ENCODE assay signal across 18 mouse cellular contexts in genomic region chr1:156995180-156995951, GRCm38 (mm10). TPM values are rescaled to one million over a fixed set of nuclear protein-coding genes. Genes with fewer than 3 reads are reported as not detected.
DNase-seq lines count a peak whose midpoint lies in the region; ATAC-seq and TF ChIP-seq lines count a peak whose summit lies in the region.
"Had no signal": no experiment of that assay in that cellular context is flagged by ENCODE, and none has a peak within 500 bp of the region (broad histone marks: within the 10 kb centered on the region; RNA-seq: fewer than 3 reads in every experiment).

No protein-coding gene starts in this region.

- H3K4me2 ChIP-seq in midbrain, embryonic 11.5 days = no peak overlapping the region
- no peak overlapping the region for H3K4me2 ChIP-seq in midbrain, embryonic 16.5 days (ENCODE audit: low read length)
- H3K4me2 ChIP-seq in liver, embryonic 13.5 days = no peak overlapping the region
- H3K4me2 ChIP-seq: embryonic facial prominence, embryonic 12.5 days; lung, embryonic 15.5 days had no signal

- H3K27ac ChIP-seq in midbrain, embryonic 11.5 days (ENCODE audit: low read depth, low read length) = no peak overlapping the region
- no peak overlapping the region for H3K27ac ChIP-seq in midbrain, embryonic 16.5 days (ENCODE audit: low read length)
- H3K27ac ChIP-seq in liver, embryonic 13.5 days = no peak overlapping the region
- H3K27ac ChIP-seq in small intestine, adult 2 months (ENCODE audit: insufficient read depth, low read depth, low read length) = peak overlapping the region; percentile 25
- no peak overlapping the region for H3K27ac ChIP-seq in left cerebral cortex, adult 2 months
- H3K27ac ChIP-seq: embryonic facial prominence, embryonic 12.5 days; forebrain, embryonic 10.5 days; heart, embryonic 10.5 days; limb, embryonic 10.5 days; lung, embryonic 15.5 days had no signal

- H3K36me3 ChIP-seq in midbrain, embryonic 11.5 days (ENCODE audit: control insufficient read depth, insufficient read depth, low read length) = no peaks in the 10 kb centered on the region
- H3K36me3 ChIP-seq in midbrain, embryonic 16.5 days (ENCODE audit: control insufficient read depth, insufficient read depth, low read length) = no peaks in the 10 kb centered on the region
- no peaks in the 10 kb centered on the region for H3K36me3 ChIP-seq in liver, embryonic 13.5 days
- no peaks in the 10 kb centered on the region for H3K36me3 ChIP-seq in small intestine, adult 2 months (ENCODE audit: control insufficient read depth, insufficient read depth, low read length)
- H3K36me3 ChIP-seq: embryonic facial prominence, embryonic 12.5 days; forebrain, embryonic 10.5 days; heart, embryonic 10.5 days; limb, embryonic 10.5 days; lung, embryonic 15.5 days had no signal

- no peaks in the 10 kb centered on the region for H3K9me3 ChIP-seq in midbrain, embryonic 11.5 days (ENCODE audit: control insufficient read depth, low read length)
- H3K9me3 ChIP-seq in midbrain, embryonic 16.5 days (replicated peaks; ENCODE audit: control insufficient read depth, low read length, poor library complexity, severe bottlenecking) = no peaks in the 10 kb centered on the region
- no peaks in the 10 kb centered on the region for H3K9me3 ChIP-seq in liver, embryonic 13.5 days (replicated peaks)
- H3K9me3 ChIP-seq: embryonic facial prominence, embryonic 12.5 days; forebrain, embryonic 10.5 days; heart, embryonic 10.5 days; limb, embryonic 10.5 days; lung, embryonic 15.5 days had no signal

- peaks cover 14% of the 10 kb centered on the region for H3K4me1 ChIP-seq in midbrain, embryonic 11.5 days (ENCODE audit: control insufficient read depth, insufficient read depth, low read length)
- peaks cover 7% of the 10 kb centered on the region for H3K4me1 ChIP-seq in midbrain, embryonic 16.5 days (ENCODE audit: control insufficient read depth, insufficient read depth, low read length)
- H3K4me1 ChIP-seq in liver, embryonic 13.5 days (replicated peaks) = peaks cover 56% of the 10 kb centered on the region
- H3K4me1 ChIP-seq in small intestine, adult 2 months (ENCODE audit: control insufficient read depth, insufficient read depth, insufficient read length, low read length) = peaks cover 42% of the 10 kb centered on the region

- intact Hi-C loops in heart, postnatal 36 days (cut with DNase I) = no loop called here
- intact Hi-C loops in left cerebral cortex, adult 2 months (cut with DNase I) = loop anchor here (5.0 kb wide), 2 partner anchors 82 to 228 kb away; no protein-coding TSS in a partner anchor

- H3K9ac ChIP-seq in midbrain, embryonic 11.5 days (ENCODE audit: low read length) = no peak overlapping the region
- H3K9ac ChIP-seq in midbrain, embryonic 16.5 days (ENCODE audit: low read depth, low read length) = no peak overlapping the region
- H3K9ac ChIP-seq in liver, embryonic 13.5 days = no peak overlapping the region; the same call in 1 of the 2 replicates
- H3K9ac ChIP-seq: embryonic facial prominence, embryonic 12.5 days; lung, embryonic 15.5 days had no signal

- no peak for TF ChIP-seq POLR2A in small intestine, adult 2 months (IDR thresholded peaks at IDR 0.05; ENCODE audit: low read depth, low read length)

- DNase-seq in midbrain, embryonic 11.5 days (ENCODE audit: low spot score, missing footprints) = peak; percentile 75
- peak; percentile 59 for DNase-seq in R1 (ENCODE audit: low read depth, low spot score)
- DNase-seq in liver, embryonic 13.5 days = no peak
- DNase-seq in cerebellum, adult 9-11 months = no peak
- DNase-seq in heart, postnatal 36 days = no peak
- no peak for DNase-seq in left cerebral cortex, adult 2 months (ENCODE audit: extremely low spot score in 1 of 2, low spot score in 2 of 2)
- DNase-seq: adrenal gland, adult 2 months; cerebellum, postnatal 36 days; kidney, adult 11 months; kidney, postnatal 25 days had no signal

- no peak for ATAC-seq in midbrain, embryonic 11.5 days (ENCODE audit: low FRiP score)
- ATAC-seq in midbrain, embryonic 16.5 days = no peak
- ATAC-seq in liver, embryonic 13.5 days (ENCODE audit: low read depth) = peak; percentile 75
- ATAC-seq: Patski had no signal

- H3K27me3 ChIP-seq in midbrain, embryonic 11.5 days (ENCODE audit: control insufficient read depth, insufficient read depth, low read length) = no peaks in the 10 kb centered on the region
- no peaks in the 10 kb centered on the region for H3K27me3 ChIP-seq in midbrain, embryonic 16.5 days (ENCODE audit: control insufficient read depth, insufficient read depth, low read depth, low read length)
- H3K27me3 ChIP-seq in liver, embryonic 13.5 days = no peaks in the 10 kb centered on the region
- no peaks in the 10 kb centered on the region for H3K27me3 ChIP-seq in small intestine, adult 2 months (ENCODE audit: control insufficient read depth, insufficient read depth, low read length)
- H3K27me3 ChIP-seq: embryonic facial prominence, embryonic 12.5 days; lung, embryonic 15.5 days; Patski had no signal

- 94% methylated on average over 7 of the region's 7 CpGs for WGBS in midbrain, embryonic 11.5 days
- 96% methylated on average over 7 of the region's 7 CpGs for WGBS in midbrain, embryonic 16.5 days
- WGBS in liver, embryonic 13.5 days (ENCODE audit: insufficient replicate concordance) = 61% methylated on average over 7 of the region's 7 CpGs
- 79% methylated on average over 7 of the region's 7 CpGs for WGBS in small intestine, adult 2 months

- no peak overlapping the region for H3K4me3 ChIP-seq in midbrain, embryonic 11.5 days (ENCODE audit: low read depth, low read length)
- H3K4me3 ChIP-seq in midbrain, embryonic 16.5 days (ENCODE audit: low read depth, low read length) = no peak overlapping the region
- no peak overlapping the region for H3K4me3 ChIP-seq in liver, embryonic 13.5 days (replicated peaks)
- no peak overlapping the region for H3K4me3 ChIP-seq in small intestine, adult 2 months (ENCODE audit: low read depth, low read length)
- no peak overlapping the region for H3K4me3 ChIP-seq in left cerebral cortex, adult 2 months
- H3K4me3 ChIP-seq: embryonic facial prominence, embryonic 12.5 days; forebrain, embryonic 10.5 days; heart, embryonic 10.5 days; limb, embryonic 10.5 days; lung, embryonic 15.5 days had no signal

- no peak for TF ChIP-seq CTCF in small intestine, adult 2 months (IDR thresholded peaks at IDR 0.05; ENCODE audit: extremely low read depth, insufficient read length, insufficient replicate concordance, low read depth, low read length)
- no peak for TF ChIP-seq CTCF in left cerebral cortex, adult 2 months (IDR thresholded peaks at IDR 0.05)

RNA-seq across cellular contexts. Expression of gene Ralgps2, which starts 55.9 kb away (rescaled TPM):
- polyA plus RNA-seq in midbrain, embryonic 11.5 days (2014; fragmentation: Nextera tagmentation; extraction: Ambion mirVana) = 85.1 and 91.9 TPM in 2 replicates
- polyA plus RNA-seq in midbrain, embryonic 16.5 days (2015; fragmentation: Nextera tagmentation; extraction: Ambion mirVana) = 78.1 and 99.7 TPM in 2 replicates
- polyA plus RNA-seq in liver, embryonic 13.5 days (2015; fragmentation: Nextera tagmentation; extraction: Ambion mirVana) = 21.0 TPM in 2 replicates
- polyA plus RNA-seq in small intestine, adult 2 months (2012; rRNA removed) = 6.5 and 21.6 TPM in 2 replicates
- total RNA-seq in heart, postnatal 36 days (2021) = 10 to 100 TPM; 10.4 to 12.0 TPM
- 10 to 100 TPM; 40.5 to 43.2 TPM for total RNA-seq in left cerebral cortex, adult 2 months (2021)

Comparison
In these comparisons a context has a peak if more than half of its experiments do, and no peak if none do; other contexts are left out.
1. DNase-seq: peak in midbrain, embryonic 11.5 days (single experiment) and R1 (single experiment); none in liver, embryonic 13.5 days (single experiment), cerebellum, adult 9-11 months (single experiment), heart, postnatal 36 days (0 of 2) and left cerebral cortex, adult 2 months (0 of 2).